Mouse (Mus musculus) spleen, adult 2 months (tissue): Measurements from ENCODE around the gene Gm20388. TPM values are rescaled to one million over a fixed set of nuclear protein-coding genes. Genes with fewer than 3 reads are reported as not detected.

Source experiments
- DNase-seq, 2 experiments: peaks; one replicate each; pipeline versions ENCODE4 v3.0.0 to v3.0.0-alpha.2; 2012 to 2021; ENCODE audit warnings: low spot score in 2 of 2, low read depth in 1 of 2
- H3K27ac ChIP-seq: fragments of 200-500 bp; 2 replicates; pipeline ENCODE4 v1.5.1; 2012; ENCODE audit warnings: low read length, inconsistent platforms; ENCODE audit not compliant: insufficient read depth
- H3K27me3 ChIP-seq: fragments of 200-500 bp; 2 replicates; pipeline ENCODE4 v1.6.1; 2012; ENCODE audit warnings: mild to moderate bottlenecking, moderate library complexity, low read length, inconsistent platforms; ENCODE audit not compliant: control insufficient read depth, insufficient read depth
- H3K36me3 ChIP-seq: fragments of 200-500 bp; 2 replicates; pipeline ENCODE4 v1.6.1; 2012; ENCODE audit warnings: mild to moderate bottlenecking, low read length, inconsistent platforms; ENCODE audit not compliant: control insufficient read depth, insufficient read depth
- H3K4me1 ChIP-seq: fragments of 200-500 bp; 2 replicates; pipeline ENCODE4 v1.6.1; 2011; ENCODE audit warnings: inconsistent platforms; ENCODE audit not compliant: control insufficient read depth, insufficient read depth, insufficient read length
- H3K4me3 ChIP-seq: fragments of 200-500 bp; 2 replicates; pipeline ENCODE4 v1.5.1; 2011; ENCODE audit warnings: mild to moderate bottlenecking, inconsistent platforms; ENCODE audit not compliant: insufficient read depth, insufficient read length; ENCODE audit errors: extremely low read depth
- CTCF ChIP-seq: fragments of 200-500 bp; IDR thresholded peaks from 2 replicates; pipeline ENCODE4 v1.5.1; 2011; ENCODE audit warnings: mild to moderate bottlenecking, inconsistent platforms; ENCODE audit not compliant: insufficient read depth, insufficient read length, insufficient replicate concordance; ENCODE audit errors: extremely low read depth
- POLR2A ChIP-seq: fragments of 200-500 bp; IDR thresholded peaks from 2 replicates; pipeline ENCODE4 v1.6.1; 2011; ENCODE audit warnings: low read depth, low read length, inconsistent platforms
- WGBS: fragments of 180-500 bp; shearing (Covaris S2); methylation state at CpG from one replicate; pipeline ENCODE4 v1.1.7; 2018; 5-methylcytosine and 5-hydroxymethylcytosine counted together
- polyA plus RNA-seq: library from polyadenylated mRNA; depleted of rRNA; stranded (reverse); fragments of >200 nt; gene quantifications from 2 replicates; pipeline ENCODE4 v1.2.3, GENCODE M21; 2012

The Gm20388 gene
- polyA plus RNA-seq, 1 experiment: 26.1 TPM

DNA sequence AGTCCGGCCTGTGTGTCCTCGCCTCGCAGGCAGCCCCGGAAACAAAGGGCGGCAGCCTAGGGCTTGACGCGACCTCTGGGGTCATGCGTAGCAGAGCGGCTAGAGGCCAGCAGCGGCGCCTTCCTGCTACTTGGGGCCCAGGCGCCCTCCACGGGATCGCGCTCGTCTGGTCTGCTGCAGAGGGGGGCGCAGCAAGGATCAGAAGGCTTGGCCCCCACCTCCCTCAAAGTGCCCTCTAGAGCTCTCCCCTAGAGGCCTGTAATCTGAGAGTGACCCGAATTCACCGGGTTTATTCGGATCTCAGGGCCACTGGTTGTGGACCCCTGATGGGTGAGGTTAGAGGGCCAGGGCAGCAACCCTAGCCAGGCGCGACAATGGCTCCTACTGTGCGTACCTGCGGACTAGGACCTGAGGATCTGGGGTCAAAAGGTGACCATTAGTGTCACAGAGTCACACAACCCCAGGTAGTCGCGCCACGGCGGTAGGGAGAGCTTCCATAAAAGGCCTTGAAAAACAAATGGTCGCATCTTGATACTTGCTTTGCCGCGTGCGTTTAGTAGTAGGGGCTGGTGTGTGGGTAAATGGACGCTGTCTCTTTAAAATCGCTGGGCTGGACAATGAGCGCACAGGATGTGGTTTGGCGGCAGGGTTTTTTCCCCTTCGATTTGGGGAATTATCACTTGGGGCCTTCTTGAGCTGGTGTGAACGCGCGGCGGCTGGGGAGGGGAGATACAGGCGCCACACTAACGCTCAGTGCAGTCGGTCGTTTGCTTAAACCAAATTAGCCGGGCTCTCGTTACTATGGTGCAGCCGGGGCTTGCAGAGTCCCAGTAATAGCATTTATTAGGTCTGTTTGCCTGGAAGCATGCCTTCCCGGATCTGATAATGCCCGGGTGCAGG, 576.1 kb downstream of the Gm20388 start:
- 25% methylated on average over 50 of the region's 50 CpGs for WGBS
- TF ChIP-seq CTCF: no peak
- TF ChIP-seq POLR2A: peak; percentile 41
- Histone ChIP-seq H3K27ac (peak overlapping the region; percentile 96), H3K4me3 (peak overlapping the region; percentile 92), H3K27me3 (no peaks in the 10 kb centered on the region), H3K36me3 (no peaks in the 10 kb centered on the region), H3K4me1 (peaks cover 35% of the 10 kb centered on the region)
- peak; percentile 78 to 83 for DNase-seq

DNA sequence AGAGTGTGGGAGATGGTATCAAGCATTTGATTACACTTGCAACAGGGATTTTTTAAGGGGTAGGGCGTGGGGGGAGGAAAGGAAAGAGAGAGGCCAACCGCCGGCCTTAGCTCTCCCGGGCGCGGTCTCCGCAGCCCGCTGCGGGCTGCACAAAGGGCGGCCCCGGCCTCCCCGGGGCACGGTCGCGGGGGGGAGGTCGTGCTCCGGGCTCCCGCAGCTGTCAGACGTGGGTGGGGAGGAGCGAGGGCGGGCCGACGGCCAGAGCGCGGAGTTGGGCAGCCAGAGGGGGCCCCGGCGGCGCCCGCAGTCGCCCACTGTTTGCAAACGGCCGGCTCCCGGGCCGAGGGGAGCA, 576.7 kb downstream of the Gm20388 start:
- peak in 1 of 2 experiments; percentile 51 for DNase-seq
- no peaks in the 10 kb centered on the region for H3K27me3 ChIP-seq
- TF ChIP-seq POLR2A (no peak), CTCF (no peak)
- H3K27ac ChIP-seq: peak overlapping the region; percentile 96
- no peaks in the 10 kb centered on the region for H3K36me3 ChIP-seq
- H3K4me3 ChIP-seq: peak overlapping the region; percentile 92
- under 1% methylated on average over 34 of the region's 34 CpGs for WGBS
- peaks cover 35% of the 10 kb centered on the region for H3K4me1 ChIP-seq

DNA sequence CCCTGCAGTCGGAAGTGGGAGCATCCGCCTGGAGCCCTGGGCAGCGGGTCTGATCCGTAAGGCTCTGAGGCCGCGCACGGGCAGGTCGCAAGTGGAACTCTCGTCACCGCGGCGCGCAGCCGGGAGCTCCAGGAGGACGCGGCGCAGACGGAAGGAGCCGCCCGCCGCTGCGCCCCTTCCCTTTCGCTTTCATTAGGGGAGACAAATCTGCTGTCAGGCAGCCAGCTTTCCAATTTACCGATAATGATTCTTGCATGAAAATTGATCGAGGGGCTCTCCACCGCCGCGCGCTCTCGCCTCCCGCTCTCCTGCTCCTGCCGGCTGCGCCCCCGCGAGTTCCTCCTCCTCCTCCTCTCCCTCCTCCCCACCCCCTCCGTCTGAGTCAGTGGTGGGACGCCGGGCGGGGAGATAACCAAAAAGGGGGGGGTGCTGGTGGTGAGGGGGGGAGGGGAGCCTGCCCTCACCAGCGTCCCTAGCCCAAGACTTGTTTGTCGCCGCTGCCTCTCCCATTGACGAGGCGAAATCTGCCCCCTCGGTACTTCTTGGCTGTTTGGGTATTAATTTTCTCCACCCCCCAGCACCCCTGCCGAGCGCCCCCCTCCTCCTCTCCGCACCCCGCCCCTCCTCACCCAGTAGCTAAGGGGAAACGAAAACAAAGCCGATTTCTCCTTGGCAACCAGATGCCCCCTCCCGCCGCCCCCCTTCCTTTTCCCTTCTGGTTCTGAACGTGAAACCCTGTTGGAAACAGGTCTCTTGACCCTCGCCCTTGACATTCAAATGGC, 577.3 kb downstream of the Gm20388 start:
- Histone ChIP-seq H3K27ac (peak overlapping the region; percentile 96), H3K4me1 (peaks cover 35% of the 10 kb centered on the region), H3K4me3 (peak overlapping the region; percentile 92), H3K36me3 (no peaks in the 10 kb centered on the region), H3K27me3 (no peaks in the 10 kb centered on the region)
- DNase-seq: peak; percentile 50 to 58
- no peak for TF ChIP-seq POLR2A
- no peak for TF ChIP-seq CTCF
- under 1% methylated on average over 50 of the region's 55 CpGs for WGBS

DNA sequence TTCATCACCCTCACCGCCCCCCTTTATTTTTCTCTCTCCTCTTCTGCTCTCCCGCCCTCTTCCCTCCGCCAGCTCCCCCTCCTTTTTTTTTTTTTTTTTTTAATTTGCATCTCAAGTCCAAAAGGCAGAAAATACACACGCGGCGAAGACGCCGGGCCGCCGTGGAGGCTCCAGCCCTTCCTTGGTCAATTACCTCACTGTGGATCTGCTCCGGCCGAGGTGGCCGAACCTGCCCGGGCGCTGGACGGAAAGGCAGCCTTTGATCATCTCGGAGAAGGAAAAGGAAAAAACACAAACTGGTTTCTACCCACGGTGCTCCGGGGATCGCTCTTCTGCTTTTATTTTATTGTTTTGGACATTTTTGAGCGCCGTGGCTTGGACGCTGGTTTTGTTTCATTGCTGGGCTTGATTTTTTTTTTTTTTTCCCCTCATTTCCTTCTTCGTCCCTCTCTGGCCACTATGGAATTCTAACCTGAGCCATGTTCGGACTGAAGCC, 578.0 kb downstream of the Gm20388 start:
- peak overlapping the region; percentile 93 for H3K27ac ChIP-seq
- TF ChIP-seq CTCF (no peak), POLR2A (no peak)
- H3K27me3 ChIP-seq: no peaks in the 10 kb centered on the region
- H3K36me3 ChIP-seq: no peaks in the 10 kb centered on the region
- WGBS: under 1% methylated on average over 25 of the region's 25 CpGs
- peak in 1 of 2 experiments; percentile 22 for DNase-seq
- H3K4me1 ChIP-seq: peaks cover 35% of the 10 kb centered on the region
- H3K4me3 ChIP-seq: peak overlapping the region; percentile 92

DNA sequence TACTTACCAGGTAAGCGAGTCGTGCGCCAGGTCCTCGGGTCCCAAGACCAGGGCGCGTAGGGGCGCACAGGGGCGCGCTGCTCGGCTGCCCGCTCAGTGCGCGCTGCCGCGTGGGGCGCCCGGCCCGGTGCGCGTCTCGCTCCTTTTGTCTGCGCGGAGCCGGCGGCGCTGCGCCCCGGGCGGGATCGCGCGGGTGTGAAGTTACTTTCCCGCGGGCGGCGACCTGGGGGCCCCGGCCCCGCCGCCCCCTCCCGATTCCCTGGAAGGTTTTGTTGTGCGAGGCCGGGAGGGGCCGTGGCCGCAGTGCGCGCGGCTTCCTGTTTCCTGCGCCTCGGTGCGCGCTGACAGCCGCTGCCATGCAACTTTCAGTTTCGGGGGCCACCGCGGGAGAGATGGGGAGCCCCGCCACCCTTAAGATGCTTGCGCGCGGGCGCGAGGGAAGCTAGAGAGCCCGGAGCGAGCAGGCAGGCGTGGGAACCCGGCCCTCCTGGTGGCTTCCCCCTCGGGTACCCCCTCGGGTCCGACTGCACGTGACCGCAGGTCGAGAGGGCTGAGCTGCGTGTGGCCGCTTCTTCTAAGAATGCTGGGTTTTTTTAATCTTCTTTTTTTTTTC, 578.6 kb downstream of the Gm20388 start:
- no peaks in the 10 kb centered on the region for H3K27me3 ChIP-seq
- TF ChIP-seq CTCF (no peak), POLR2A (no peak)
- under 1% methylated on average over 73 of the region's 73 CpGs for WGBS
- peaks cover 35% of the 10 kb centered on the region for H3K4me1 ChIP-seq
- peak overlapping the region; percentile 93 for H3K27ac ChIP-seq
- DNase-seq: peak; percentile 68 to 91
- no peaks in the 10 kb centered on the region for H3K36me3 ChIP-seq
- peak overlapping the region; percentile 92 for H3K4me3 ChIP-seq

DNA sequence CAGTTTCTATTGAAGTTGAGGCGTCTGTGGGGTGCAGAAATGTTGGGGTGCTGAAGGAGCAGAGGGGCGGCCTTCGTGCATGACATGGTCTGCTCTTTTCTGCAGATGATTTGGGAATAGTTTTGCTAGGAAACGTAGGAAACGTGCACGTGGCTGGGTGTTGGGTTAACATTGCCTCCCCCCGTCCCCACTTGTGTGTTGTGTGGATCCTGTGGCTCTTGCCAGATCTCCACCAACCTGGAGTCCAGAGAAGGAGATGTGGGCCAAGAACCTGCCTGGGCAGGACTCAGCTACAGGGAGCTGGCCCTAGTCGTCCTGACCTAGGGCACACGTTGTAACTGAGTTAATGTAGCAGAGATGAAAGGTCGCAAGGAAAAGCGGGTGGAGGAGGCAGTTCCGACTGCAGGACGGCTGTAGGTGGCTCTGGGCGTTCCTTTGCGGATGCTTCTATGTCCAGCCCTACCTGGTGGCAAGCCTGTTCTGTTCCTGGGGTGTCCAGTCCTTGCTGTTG, 579.2 kb downstream of the Gm20388 start:
- no peaks in the 10 kb centered on the region for H3K36me3 ChIP-seq
- no peak for DNase-seq
- TF ChIP-seq POLR2A: no peak
- no peak for TF ChIP-seq CTCF
- peaks cover 30% of the 10 kb centered on the region for H3K4me1 ChIP-seq
- H3K27ac ChIP-seq: peak overlapping the region; percentile 93
- H3K4me3 ChIP-seq: peak overlapping the region; percentile 92
- 9% methylated on average over 15 of the region's 15 CpGs for WGBS
- H3K27me3 ChIP-seq: no peaks in the 10 kb centered on the region
